Mouse (Mus musculus) spleen, adult 10 weeks (tissue): ENCODE results near the gene Mks1. TPM values are rescaled to one million over a fixed set of nuclear protein-coding genes. Genes with fewer than 3 reads are reported as not detected.

Source experiments
- polyA plus RNA-seq: library from polyadenylated mRNA; stranded (reverse); fragments of 350-450 nt; fragmentation: Illumina TruSeq; extraction: RNeasy Lipid Tissue Mini Kit (QIAGEN cat#74804); gene quantifications from one replicate; pipeline ENCODE4 v1.2.3, GENCODE M21; 2015; ENCODE audit warnings: low replicate concordance; ENCODE audit not compliant: insufficient read depth

The Mks1 gene
- polyA plus RNA-seq, result 10.2 TPM

GRCm38 (mm10) chr11:87852690-87853596 lies at the start of gene Mks1:
Gene Mks1 (plus strand): TSS chr11:87853215.

DNA sequence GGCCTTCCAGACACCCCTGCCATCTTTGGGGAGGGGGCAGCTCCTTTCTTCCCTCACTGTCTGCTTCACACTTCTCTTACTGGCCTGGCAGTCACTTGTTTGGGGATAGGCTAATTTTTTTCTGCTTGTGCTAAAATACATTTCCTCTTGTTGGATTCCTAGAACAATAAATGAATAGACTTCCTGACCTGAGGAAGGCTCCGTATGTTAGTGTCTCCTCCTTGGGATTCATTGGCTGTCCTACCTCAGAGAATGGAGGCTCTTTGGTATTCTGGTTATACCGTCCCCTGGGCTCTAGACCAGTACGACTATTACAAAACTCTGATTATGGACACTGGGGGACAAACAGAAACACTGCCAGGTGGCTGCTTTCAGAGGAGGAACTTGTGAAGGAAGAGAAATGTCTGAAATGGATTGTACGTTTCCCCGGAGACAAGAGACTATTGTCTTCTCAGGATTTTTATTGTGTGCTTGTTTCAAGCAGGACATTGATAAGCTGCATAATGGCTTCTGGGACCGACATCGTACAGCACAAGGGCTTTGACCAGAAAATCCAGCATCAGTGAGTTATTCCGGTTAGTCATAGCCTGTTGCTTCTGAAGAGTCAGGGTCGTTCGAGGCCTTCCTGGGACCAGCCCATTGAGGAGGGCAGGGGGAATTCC lies 24.6 kb upstream of the Mks1 start, which contains the start of gene Lpo:
Lpo (minus strand) TSS at position 51 of the 662 bp plus-strand sequence.

GRCm38 (mm10) chr11:87875436-87875835 lies 22.4 kb downstream of the Mks1 start, which contains the start of gene Epx:
Gene Epx (minus strand): TSS chr11:87875536.

DNA sequence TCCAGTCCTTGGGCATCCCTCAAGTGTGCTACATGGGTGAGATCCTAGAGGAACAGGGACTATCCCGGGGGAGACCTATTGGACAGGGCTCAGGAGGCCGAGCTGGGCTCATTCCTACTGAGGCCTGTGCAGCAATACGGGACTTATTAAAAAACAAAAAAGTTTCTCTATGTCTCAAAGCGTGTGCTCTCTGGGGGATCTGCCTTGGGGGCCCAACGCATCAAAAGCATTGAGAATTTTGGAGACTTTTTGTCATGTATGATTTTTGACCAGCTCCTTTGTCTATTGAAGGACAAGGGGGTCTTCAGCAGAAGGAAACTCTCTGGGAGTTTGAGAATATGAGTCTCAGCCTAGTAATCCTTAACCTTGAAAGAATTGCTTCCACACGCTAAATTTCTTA lies 39.2 kb downstream of the Mks1 start, which contains the start of gene Olfr462:
Olfr462 (minus strand) TSS at position 101 of the 400 bp plus-strand sequence.

DNA sequence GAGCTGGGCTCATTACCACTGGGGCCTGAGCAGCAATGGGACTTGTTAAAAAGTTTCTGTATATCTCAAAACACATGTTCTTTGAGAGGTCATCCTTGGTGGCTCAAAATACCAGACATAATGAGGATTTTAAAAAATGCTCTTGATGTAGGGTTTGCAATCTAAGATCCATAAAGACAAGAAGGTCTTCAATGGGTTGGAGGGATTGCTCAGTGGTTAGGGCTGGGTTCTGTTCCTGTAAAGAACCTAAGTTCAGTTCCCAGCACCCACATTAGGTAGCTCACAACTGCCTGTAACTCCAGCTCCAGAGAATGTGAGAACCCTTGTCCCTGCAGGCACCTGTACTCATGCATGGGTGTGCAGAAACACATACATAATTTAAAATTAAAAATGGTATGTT lies 44.3 kb downstream of the Mks1 start, which contains the start of gene Olfr463:
Olfr463 (minus strand) TSS at position 101 of the 400 bp plus-strand sequence.

Other genes starting within 250 kb of the Mks1 start
- 0.08 TPM for gene Hsf5, start 236.1 kb upstream of the Mks1 start, polyA plus RNA-seq
- 3.2 TPM for gene Rnf43, start 190.5 kb upstream of the Mks1 start, polyA plus RNA-seq
- 162 TPM for gene Supt4a, start 115.7 kb upstream of the Mks1 start, polyA plus RNA-seq
- gene Tspoap1, start 92.7 kb upstream of the Mks1 start, polyA plus RNA-seq, result 4.9 TPM
- gene Mpo, start 59.6 kb upstream of the Mks1 start, polyA plus RNA-seq, result 2.2 TPM
- gene Lpo, start 24.9 kb upstream of the Mks1 start, polyA plus RNA-seq, result 0.12 TPM
- not detected for gene Epx, start 22.3 kb downstream of the Mks1 start, polyA plus RNA-seq
- not detected for gene Olfr462, start 39.1 kb downstream of the Mks1 start, polyA plus RNA-seq
- gene Olfr463, start 44.2 kb downstream of the Mks1 start, polyA plus RNA-seq, result not detected
- gene Olfr464, start 67.8 kb downstream of the Mks1 start, polyA plus RNA-seq, result not detected
- gene Dynll2, start 134.3 kb downstream of the Mks1 start, polyA plus RNA-seq, result 67.1 TPM
- gene Srsf1, start 194.2 kb downstream of the Mks1 start, polyA plus RNA-seq, result 645 TPM
- 63.2 TPM for gene Vezf1, start 215.1 kb downstream of the Mks1 start, polyA plus RNA-seq
- gene Cuedc1, start 244.8 kb downstream of the Mks1 start, polyA plus RNA-seq, result 6.6 TPM